In the genomic region with DNA sequence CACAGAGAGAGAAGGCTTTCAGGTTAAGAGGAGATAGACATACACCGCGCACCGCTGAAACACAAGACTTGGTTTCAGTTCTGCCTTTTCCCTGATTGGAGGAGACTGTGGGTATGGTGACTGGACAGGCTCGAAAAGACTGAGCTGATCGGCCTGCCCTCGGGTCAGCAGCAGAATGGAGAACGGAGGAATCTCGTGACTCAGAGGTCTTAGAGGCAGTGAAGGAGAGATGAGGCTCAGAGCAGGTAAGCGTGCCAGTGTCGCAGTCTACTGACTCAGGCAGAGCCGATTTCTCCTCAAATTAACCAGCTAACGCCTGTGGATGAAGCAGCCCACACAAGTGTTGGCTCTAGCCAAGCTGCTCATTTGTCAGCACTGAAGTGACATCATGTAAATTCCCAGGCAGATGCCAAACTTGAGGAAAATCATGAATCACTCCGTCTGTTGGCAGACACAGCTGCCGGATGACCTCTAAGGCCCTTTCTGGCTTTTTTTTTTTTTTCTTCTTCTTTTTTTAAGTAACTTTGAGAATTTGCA, we compare ENCODE assay signal across 9 mouse cellular contexts. TPM values are rescaled to one million over a fixed set of nuclear protein-coding genes. Genes with fewer than 3 reads are reported as not detected.
DNase-seq lines count a peak whose midpoint lies in the region; ATAC-seq and TF ChIP-seq lines count a peak whose summit lies in the region.
"Had no signal": no experiment of that assay in that cellular context is flagged by ENCODE, and none has a peak within 500 bp of the region (broad histone marks: within the 10 kb centered on the region; RNA-seq: fewer than 3 reads in every experiment).

No protein-coding gene starts in this region.

- H3K27ac ChIP-seq in hindbrain, postnatal 0 days, result no peak overlapping the region; the same call in 1 of the 2 replicates
- H3K27ac ChIP-seq in hindbrain, embryonic 14.5 days, result no peak overlapping the region
- H3K27ac ChIP-seq: neural tube, embryonic 13.5 days had no signal

- TF ChIP-seq CTCF in hindbrain, postnatal 0 days (IDR thresholded peaks at IDR 0.05; ENCODE audit: low read depth), result no peak

- no peak overlapping the region for H3K4me2 ChIP-seq in hindbrain, postnatal 0 days (ENCODE audit: low read depth, low read length)
- H3K4me2 ChIP-seq in hindbrain, embryonic 14.5 days (replicated peaks), result no peak overlapping the region
- H3K4me2 ChIP-seq: neural tube, embryonic 13.5 days had no signal

- DNase-seq in hindbrain, postnatal 0 days (ENCODE audit: low spot score), result peak; percentile 51
- no peak for DNase-seq in hindbrain, embryonic 14.5 days (ENCODE audit: low spot score)
- peak; percentile 66 for DNase-seq in adrenal gland, adult 2 months
- DNase-seq in forelimb bud, embryonic 11.5 days (ENCODE audit: low read depth, low spot score), result peak; percentile 3
- peak; percentile 12 for DNase-seq in kidney, postnatal 10 days
- DNase-seq in skeletal muscle tissue, adult 2 months (ENCODE audit: low read depth, low spot score), result peak; percentile 37
- DNase-seq in urinary bladder, adult 18-20 months (ENCODE audit: low spot score in 2 of 2), result no peak
- DNase-seq in thymus, postnatal 14 days, result no peak

- H3K27me3 ChIP-seq in hindbrain, postnatal 0 days (ENCODE audit: insufficient read depth, low read length), result no peaks in the 10 kb centered on the region
- H3K27me3 ChIP-seq in hindbrain, embryonic 14.5 days (ENCODE audit: control insufficient read depth, insufficient read depth, low read length), result no peaks in the 10 kb centered on the region
- H3K27me3 ChIP-seq: neural tube, embryonic 13.5 days had no signal

- H3K9ac ChIP-seq in hindbrain, postnatal 0 days (replicated peaks; ENCODE audit: low read length), result no peak overlapping the region
- H3K9ac ChIP-seq in hindbrain, embryonic 14.5 days, result no peak overlapping the region
- H3K9ac ChIP-seq: neural tube, embryonic 13.5 days had no signal

- no peaks in the 10 kb centered on the region for H3K36me3 ChIP-seq in hindbrain, postnatal 0 days (ENCODE audit: insufficient read depth, low read length)
- no peaks in the 10 kb centered on the region for H3K36me3 ChIP-seq in hindbrain, embryonic 14.5 days (replicated peaks; ENCODE audit: control insufficient read depth, insufficient read depth)
- H3K36me3 ChIP-seq: neural tube, embryonic 13.5 days had no signal

- H3K9me3 ChIP-seq in hindbrain, postnatal 0 days (ENCODE audit: low read length), result no peaks in the 10 kb centered on the region
- H3K9me3 ChIP-seq in hindbrain, embryonic 14.5 days (ENCODE audit: control insufficient read depth, low read length), result no peaks in the 10 kb centered on the region
- H3K9me3 ChIP-seq: neural tube, embryonic 13.5 days had no signal

- 64% methylated on average over 14 of the region's 14 CpGs for WGBS in hindbrain, postnatal 0 days
- WGBS in hindbrain, embryonic 14.5 days, result 75% methylated on average over 14 of the region's 14 CpGs

- H3K4me1 ChIP-seq in hindbrain, postnatal 0 days (ENCODE audit: insufficient read depth, low read length), result peaks cover 3% of the 10 kb centered on the region; the same call in 1 of the 2 replicates
- no peaks in the 10 kb centered on the region for H3K4me1 ChIP-seq in hindbrain, embryonic 14.5 days (replicated peaks; ENCODE audit: control insufficient read depth, insufficient read depth, low read length)
- H3K4me1 ChIP-seq: neural tube, embryonic 13.5 days had no signal

- H3K4me3 ChIP-seq in hindbrain, postnatal 0 days (ENCODE audit: low read length), result no peak overlapping the region
- no peak overlapping the region for H3K4me3 ChIP-seq in hindbrain, embryonic 14.5 days (replicated peaks; ENCODE audit: low read length)
- H3K4me3 ChIP-seq: neural tube, embryonic 13.5 days had no signal

- ATAC-seq in hindbrain, postnatal 0 days, result peak; percentile 58; the same call in 1 of the 2 replicates
- no peak for ATAC-seq in hindbrain, embryonic 14.5 days (ENCODE audit: low FRiP score)

RNA-seq across cellular contexts. Expression of a gene that starts 55.9 kb away (rescaled TPM):
- total RNA-seq in hindbrain, postnatal 0 days (2014; rRNA removed), result 29.0 and 36.0 TPM in 2 replicates
- polyA plus RNA-seq in hindbrain, postnatal 0 days (2015; fragmentation: Nextera tagmentation; extraction: Ambion mirVana), result 18.1 and 20.0 TPM in 2 replicates
- polyA plus RNA-seq in hindbrain, embryonic 14.5 days (2014; fragmentation: Nextera tagmentation; extraction: Ambion mirVana), result 18.7 and 21.1 TPM in 2 replicates
- total RNA-seq in adrenal gland, adult 2 months (2021), result 1 to 10 TPM; 3.2 to 3.6 TPM
- polyA plus RNA-seq in adrenal gland, adult 2 months (2012; rRNA removed), result 0.29 TPM in 1 of 2 replicates, not detected in the other

Comparison
In these comparisons a context has a peak if more than half of its experiments do, and no peak if none do; other contexts are left out.
1. DNase-seq: peak in hindbrain, postnatal 0 days (single experiment), adrenal gland, adult 2 months (single experiment), forelimb bud, embryonic 11.5 days (single experiment), kidney, postnatal 10 days (single experiment) and skeletal muscle tissue, adult 2 months (single experiment); none in hindbrain, embryonic 14.5 days (single experiment), urinary bladder, adult 18-20 months (0 of 2) and thymus, postnatal 14 days (single experiment).
2. RNA of a gene that starts 55.9 kb away (polyA plus RNA-seq): 18.7 to 21.1 TPM in hindbrain, embryonic 14.5 days and 18.1 to 20.0 TPM in hindbrain, postnatal 0 days; 0.29 TPM in adrenal gland, adult 2 months; every median in the first group is over 10 times any median in the second.